Mouse (Mus musculus) R1 (cell line): ENCODE results near the gene Strc.
"Not testable (repeated sequence)": the region's sequence is repeated elsewhere in the genome, so short reads cannot be mapped to it uniquely, and the experiment has no call there.

Source experiments
- DNase-seq: peaks from one replicate; pipeline ENCODE4 v3.0.0-alpha.2; 2018; ENCODE audit warnings: low read depth, low spot score

The Strc gene

DNA sequence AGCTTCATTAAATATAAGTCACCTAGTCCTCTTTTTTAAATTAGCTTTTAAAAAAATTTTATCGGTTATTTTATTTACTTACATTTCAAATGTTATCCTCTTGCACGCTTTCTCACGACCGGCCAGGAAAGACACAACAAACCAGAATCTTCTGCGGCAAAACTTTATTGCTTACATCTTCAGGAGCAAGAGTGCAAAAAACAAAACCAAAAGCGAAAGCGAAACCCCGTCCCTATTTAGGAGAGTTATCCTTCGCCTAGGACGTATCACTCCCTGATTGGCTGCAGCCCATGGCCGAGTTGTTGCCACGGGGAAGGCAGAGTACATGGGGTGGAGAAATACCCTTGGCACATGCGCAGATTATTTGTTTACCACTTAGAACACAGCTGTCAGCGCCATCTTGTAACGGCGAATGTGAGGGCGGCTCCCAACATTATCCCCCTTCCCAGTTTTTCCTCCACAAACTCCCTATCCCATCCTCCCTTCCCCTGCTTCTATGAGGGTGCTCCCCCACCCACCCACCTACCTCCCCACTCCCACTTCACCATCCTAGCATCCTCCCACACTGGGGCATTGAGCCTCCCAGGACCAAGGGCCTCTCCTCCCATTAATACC lies at the start of gene Strc:
TSS of gene Strc (minus strand) at position 208 of the 615 bp plus-strand sequence.
- not testable (repeated sequence) for DNase-seq

DNA sequence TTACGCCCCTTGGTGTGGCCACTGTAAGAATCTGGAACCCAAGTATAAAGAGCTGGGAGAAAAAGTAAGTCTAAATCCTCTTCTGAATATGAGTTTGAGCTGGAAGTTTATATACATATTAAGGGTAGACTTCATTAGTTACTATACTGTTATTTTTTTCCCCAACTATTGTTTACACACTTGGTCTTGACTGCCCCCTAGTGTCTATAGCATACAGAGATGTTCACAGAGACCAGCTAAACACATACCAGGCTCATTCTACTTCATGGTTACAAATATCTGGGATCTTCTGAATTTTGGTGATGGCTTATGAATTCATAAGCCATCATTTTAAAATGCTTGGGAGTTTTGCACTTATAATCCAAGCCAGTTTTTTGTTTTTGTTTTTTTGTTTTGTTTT lies 47.9 kb upstream of the Strc start:
- DNase-seq = peak; percentile 60

DNA sequence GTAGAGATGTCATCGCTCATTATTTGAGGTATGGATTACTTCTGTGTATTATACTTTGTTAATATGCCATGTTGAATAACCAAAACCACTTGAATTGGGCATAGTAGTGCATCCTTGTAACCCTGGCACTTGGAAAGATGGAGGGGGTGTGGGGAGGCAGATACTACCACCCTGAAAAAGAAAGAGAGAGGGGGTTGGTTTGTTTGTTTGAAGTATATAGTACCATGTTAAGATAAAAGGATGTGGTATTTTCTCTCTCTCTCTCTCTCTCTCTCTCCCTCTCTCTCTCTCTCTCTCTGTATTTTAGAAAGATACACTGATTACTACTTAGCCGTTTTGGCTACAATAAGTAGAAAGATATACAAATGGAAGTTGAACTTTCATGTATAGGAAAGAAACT lies 38.9 kb upstream of the Strc start:
- DNase-seq = no peak

DNA sequence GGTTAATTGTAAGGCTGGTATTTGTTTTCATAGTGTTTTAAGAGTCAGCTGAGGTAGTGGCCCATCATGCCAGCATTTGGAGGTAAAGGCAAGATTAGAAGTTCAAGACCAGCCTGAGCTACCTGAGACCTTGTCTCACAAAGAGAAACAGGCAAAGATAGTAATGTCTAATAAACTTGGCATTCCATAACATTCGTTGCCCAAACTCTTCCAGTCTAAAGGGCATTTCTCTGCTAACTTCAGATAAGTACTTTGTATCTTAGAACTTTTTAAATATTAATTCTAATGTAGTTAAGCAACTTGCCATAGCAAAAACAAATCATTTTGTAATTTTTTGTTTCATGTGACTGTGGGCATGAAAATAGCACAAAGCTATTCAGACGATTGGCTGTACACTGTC lies 36.2 kb upstream of the Strc start:
- no peak for DNase-seq

DNA sequence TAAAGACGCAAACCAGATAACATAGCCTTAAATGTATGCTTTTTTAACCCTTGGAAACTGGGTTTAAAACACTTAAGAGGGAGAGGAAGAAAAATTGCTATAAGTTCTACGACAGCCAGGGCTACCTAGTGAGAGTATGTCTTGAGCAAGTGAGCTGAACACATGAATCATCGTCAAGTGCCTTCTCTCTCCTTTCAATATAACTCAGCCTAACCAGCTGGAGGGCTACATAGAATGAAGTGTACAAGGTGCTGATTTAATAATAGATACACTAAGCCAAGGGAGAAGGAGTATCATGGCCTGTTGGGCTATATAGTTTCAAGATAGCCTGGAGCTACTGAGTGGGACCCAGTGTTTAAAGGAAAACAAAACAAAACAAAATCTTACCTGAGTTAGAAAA lies 31.5 kb upstream of the Strc start:
- no peak for DNase-seq

DNA sequence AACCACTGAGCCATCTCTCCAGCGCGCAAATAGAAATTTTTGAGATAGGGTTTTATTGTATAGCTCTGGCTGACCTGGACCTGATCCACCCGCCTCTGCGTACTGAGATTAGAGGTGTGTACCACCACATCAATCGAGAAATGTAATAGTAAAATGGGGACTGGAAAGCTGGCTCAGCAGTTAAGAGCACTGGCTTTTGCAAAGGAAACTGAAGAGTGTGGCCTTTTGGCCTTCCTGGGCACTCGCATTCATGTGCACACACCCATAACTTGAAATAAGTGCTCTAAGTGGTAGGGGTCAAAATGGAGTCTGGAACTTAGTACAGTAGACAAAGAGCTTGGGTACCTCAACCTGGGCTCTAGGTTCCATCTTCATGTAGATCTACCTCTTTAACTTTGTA lies 29.4 kb upstream of the Strc start:
- no peak for DNase-seq

DNA sequence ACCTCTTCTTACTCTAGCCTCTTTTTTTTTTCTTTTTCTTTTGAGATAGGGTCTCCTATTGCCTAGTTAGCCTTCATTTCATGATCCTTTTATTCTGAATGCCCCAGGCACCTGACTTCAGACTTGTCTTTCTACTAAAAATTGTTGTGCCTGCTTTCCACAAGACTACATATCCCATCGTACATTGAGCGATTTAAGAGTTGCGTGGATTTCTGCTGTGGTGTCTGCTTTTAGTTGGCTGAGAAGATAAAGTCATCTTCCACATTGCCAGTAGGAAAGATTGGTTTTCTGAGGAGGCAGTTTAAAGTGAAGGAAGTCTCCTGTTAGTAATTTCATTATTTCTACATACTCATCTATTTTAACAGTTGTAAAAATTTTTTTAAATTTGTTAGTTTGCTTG lies 28.6 kb upstream of the Strc start:
- no peak for DNase-seq

DNA sequence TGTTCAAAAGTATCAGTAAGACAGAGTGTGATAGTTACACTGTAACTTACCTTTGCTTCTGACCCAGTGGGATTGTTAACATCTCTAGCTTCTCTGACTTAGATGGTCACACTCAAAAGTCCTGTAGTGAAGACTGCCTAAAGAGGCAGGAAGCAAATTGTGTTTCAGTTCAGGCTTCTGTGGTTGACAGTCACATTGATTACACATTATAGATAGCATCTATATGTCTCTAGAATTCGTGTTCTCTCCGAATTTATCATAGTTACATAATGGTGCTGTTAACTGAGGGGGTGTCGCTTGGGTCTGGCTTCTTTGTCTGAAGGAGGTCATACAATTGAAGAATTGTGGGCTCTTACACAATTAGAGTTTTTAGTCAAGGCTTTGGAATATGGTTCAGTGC lies 28.1 kb upstream of the Strc start:
- no peak for DNase-seq

DNA sequence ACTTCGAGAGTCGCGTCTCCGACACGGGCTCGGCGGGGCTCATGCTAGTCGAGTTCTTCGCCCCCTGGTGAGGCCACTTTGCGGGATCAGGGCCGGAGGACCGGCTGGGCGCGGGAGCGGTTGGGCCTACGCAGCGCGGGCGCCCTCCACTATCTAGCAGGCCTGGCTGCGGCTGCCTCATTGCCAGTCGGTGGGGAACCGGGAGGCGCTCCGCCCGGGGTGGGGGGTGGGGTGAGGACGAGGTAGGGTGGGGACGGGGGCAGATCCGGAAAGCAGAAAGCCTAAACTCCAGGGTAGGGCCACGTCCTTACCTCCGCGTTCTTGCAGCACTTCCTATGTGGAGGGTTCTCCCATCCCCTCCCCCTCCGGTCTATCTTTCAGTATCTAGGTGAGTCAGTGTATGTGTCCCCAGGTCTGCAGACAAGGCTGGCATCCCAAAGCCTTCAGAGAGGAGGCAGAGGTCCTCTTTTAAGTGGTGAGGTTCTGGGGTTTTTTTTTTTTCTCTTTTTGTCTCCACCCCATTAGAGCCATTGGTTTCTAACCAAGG lies 27.2 kb upstream of the Strc start:
- peak; percentile 87 for DNase-seq

DNA sequence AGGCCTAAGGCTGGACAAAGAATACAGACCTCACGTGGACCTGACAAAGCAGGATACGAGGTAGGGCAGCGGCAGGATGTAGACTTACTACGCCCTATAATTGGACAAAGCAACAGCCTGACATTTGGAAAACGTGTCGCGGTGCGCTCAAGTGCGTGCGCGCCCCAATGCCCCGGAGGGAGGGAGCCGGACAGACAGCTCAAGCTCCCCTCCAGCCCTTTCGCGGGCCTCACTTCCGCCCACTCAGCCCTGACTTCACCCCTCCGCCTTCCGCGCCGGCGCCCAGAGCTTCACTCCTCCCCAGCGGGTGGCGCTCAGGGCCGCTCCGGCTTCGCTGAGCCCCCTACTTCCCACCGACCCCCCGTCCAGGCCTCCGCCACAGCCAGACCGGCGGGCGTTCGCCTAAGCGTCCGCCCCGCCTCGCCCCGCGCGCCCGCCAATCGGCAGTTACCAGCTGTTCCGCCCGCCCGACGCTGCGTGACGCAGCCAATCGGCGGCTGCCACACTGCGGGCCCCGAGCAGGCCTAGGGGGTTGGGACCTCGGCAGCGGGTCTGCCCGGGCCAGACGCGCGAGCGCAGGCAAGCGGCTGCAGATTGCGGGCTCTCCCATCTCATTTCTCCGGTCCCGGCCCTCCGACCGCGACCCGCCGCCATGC lies 26.5 kb upstream of the Strc start, which contains the start of the genes Pdia3 and Catsper2:
TSS of gene Pdia3 (plus strand) at position 389 of the 656 bp plus-strand sequence.
TSS of gene Catsper2 (minus strand) at position 406 of the 656 bp plus-strand sequence.
- DNase-seq = peak; percentile 95

DNA sequence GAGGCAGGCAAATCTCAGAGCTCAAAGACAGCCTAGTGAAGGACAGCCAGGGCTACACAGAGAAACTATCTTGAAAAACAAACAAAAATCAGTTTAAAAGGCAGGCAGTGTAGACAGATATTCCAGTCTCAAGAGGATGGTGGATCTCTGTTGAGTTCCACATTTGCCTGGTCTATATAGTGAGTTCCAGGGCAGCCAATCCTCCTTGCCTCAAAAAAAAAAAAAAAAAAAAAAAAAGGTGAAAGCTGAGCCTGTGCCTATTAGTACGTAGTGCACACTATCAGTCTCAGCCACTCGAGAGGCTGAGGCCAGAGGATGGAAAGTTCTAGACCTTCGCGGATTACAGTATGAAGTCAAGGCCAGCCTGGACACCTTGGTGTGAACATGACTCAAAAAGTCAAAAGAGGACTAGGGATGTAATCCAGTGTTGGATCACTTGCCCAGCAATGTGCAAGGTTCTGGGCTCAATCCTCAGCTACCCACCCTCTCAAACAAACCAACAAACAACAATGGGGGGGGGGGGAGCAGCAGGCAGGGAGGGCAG lies 25.9 kb upstream of the Strc start:
- no peak for DNase-seq

DNA sequence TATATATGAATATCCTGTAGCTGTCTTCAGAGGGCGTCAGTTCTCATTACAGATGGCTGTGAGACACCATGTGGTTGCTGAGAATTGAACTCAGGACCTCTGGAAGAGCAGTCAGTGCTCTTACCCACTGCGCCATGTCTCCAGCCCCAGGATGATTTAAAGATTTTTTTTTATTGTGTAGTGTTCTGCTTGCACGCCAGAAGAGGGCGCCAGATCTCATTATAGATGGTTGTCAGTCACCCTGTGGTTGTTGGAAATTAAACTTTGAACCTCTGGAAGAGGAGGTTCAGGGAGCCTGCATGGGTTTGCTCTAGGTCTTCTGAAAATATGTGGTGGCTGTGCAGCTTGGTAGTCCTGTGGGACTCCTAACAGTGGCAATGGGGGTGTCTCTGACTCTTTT lies 21.2 kb upstream of the Strc start:
- DNase-seq = peak; percentile 82

DNA sequence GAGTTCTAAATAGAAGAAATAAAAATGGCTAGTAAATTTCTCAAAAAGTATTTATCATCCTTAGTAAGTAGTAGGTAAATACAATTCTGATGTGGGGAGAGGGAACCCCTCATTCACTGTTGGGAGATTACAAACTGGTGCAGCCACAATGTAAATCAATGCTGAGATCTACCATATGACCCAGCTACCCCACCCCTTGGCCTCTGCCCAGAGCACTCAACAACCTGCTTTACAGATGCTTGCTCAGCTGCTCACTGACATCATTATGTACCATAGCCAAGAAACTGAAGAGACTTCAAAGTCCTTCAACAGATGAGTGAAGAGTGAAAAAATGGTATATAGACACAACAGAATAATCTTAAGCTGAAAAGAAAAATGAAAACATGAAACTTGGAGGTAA lies 16.3 kb upstream of the Strc start:
- no peak for DNase-seq

DNA sequence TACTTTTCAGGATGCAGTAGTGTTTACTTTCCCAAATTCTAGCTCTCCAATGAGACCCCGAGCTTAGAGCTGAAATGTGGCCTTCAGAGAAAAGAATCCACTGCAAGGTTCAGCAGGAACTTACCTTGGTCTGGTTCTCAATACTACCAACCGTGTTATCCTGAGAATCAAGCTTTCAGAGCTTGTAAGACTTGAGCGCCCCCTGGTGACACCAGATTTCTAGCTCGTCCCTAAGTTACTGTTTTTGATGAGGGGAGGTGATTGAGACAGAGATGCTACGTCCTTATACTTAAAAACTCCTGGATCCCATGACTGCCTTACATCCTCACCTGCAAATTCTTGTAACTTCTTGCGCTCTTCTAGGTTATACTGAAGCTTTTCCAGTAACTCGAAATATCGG lies 9.7 kb upstream of the Strc start:
- peak; percentile 82 for DNase-seq

DNA sequence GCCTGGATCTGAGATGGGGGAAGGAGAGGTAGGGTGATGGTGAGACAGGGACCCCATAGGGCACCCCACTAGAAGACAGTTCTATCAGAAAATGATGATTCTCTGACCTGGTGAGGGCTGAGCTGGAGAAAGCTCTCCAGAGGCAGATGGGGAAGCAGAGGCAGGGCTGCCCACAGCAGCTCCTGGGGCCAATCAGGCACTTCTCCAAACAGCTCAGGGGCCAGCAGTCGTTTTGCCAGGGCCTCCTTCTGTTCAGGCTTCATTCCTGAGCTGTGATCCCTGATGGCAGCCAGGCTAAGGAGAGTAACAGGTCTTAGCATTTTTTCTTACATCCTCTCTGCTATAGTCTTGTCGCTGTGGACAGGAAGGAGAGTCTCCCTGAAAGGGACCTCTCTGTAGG lies 12.2 kb downstream of the Strc start:
- no peak for DNase-seq

DNA sequence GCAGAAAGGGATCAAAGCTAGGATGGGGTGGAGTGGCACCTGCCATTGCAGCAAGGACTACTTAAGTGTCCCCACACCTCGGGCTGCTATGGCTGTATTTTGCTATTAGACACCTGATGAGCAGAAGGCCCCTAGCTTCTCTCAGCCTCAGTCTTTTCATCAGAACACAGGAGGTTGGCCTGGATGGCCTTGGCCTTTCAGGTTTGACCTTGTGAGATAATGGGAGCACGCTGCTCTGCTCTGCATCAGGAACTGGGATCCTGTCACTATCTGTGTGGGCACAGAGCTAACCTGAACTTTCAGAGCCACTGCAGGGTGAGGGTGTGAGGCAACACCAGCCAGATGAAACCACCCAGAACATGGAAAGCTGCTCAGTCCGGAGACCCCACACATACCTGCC lies 14.7 kb downstream of the Strc start:
- peak; percentile 19 for DNase-seq

DNA sequence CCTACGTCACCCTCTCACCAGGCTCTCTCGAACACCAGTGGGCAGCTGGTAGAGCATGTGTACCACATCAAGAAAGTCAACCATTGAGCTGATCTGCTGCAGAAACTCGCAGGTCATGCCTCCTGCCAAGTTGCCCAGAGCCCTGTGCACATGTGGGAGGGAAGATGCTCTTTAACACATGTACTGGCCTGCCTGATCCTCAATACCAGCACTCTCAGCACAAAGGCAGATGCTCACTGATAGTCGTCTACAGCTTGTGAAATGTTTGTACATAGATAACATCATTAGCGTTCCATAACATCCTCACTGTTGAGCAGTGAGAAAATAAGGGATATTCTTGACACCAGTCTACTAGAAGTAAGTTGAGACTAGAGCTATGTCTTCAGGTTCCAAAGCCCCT lies 16.0 kb downstream of the Strc start:
- DNase-seq = no peak

DNA sequence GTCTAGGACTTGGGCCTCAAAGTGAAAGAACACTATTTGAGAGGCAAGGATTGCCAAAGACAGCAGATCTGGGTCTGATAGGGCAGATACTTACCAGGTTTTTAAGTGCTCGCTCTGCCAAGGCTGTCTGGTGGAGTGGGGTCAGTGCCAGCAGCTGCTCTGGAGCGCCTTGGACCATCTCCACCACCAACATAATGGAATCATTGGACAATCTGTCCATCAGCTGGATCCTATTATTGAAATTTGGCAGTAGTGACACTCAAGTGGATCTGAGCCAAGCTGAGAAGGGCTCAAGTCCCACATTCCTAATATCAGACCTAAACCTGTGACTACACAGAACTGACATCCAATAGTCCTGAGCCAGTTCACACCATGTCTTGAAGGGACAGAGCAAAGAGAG lies 18.1 kb downstream of the Strc start:
- DNase-seq = no peak

DNA sequence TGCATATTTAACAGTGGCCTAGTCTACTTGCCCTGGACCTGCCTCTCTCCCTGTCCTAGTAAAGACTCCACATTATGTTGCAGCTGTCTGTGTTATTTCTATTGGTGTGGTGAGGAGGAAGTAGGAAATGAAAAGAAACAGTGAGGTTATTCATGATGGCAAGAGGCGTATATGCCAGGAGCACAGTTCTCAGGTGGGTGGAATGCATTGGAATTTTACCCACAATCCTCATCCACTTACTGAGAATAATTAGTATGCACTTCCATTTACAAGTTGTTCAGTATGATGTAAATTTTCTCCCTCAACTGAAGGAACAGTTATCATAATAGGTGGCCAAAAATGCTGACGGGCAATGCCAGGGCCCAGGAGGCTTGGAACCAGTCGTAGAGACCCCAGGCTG lies 23.3 kb downstream of the Strc start:
- DNase-seq = no peak

DNA sequence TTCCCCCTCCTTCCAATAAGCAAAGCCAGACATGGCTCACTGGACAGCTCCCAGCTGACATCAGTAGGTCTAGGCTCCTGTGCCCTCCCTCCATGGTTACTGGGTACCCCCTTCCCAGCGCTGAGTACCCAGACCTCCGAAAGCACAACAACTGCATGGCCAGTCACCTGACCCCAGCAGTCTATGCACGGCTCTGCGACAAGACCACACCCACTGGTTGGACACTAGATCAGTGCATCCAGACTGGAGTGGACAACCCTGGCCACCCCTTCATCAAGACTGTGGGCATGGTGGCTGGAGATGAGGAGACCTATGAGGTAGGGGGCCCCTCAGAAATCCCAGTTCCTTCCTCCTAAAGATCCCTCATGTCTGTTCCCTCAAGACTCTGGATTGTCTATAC lies 27.5 kb downstream of the Strc start:
- DNase-seq = no peak

DNA sequence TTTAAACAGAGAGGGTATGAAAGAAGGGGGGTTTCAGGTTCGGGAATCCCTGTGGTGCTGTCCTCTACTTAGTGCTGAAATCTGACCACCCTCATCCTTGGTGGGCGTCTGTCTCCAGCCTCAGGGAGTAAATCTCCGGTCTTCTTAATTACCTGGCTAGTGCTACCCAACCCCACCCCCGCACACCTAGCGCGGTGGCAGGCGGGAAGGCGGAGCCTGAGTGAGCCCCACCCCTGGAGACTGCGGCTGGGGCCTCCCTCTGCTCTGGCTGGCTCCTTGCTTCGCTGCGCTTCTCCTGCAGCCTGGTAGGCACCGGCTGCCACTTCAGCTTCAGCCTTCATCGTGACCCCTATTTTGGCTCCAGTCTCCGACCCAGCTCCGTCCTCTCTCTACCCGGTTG lies 28.6 kb downstream of the Strc start:
- DNase-seq = peak; percentile 83

DNA sequence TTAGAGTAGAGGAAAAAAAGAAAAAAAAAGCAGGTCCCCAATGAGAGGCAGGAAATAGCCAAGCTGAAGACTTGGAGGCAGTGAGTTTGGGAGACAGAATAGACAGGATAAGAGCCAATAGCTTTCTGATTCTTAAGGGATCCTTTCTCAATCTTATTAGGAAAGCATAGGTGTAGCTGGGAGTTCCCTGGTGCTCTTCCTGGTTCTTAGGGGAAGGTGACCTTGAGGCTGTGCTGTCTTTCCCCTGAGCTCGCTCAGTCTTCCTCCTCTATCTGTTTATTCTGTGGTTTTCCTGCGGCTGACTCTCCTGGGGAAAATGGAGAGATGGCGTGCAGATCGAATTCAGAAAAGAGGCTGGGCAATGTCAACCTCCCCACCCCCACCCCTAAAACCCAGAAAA lies 29.0 kb downstream of the Strc start:
- DNase-seq = peak; percentile 64

DNA sequence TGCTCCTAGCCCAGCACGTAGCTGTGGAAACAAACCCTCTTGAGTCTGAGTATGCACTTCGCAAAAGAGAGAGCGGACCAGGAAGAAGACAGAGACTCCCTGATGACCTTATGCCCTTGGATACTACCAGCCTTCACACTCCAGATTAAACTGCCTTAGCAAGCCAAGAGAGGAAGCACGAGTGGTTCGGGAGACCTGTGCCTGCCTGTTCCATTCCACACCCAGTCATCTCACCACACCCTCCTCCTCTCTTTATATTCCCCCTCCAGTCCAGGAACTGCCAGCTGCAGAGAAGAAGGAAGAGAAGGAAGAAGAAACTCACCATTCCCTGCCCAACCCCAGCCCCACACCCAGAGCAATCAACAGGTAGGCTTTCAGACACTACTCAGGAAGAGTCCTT lies 29.5 kb downstream of the Strc start, which contains the start of gene Ckmt1:
TSS of gene Ckmt1 (plus strand) at position 221 of the 400 bp plus-strand sequence.
- peak; percentile 52 for DNase-seq
